Mouse (Mus musculus) megakaryocyte, embryonic 14.5 days (primary cell): ENCODE results near the gene Tdgf1. TPM values are rescaled to one million over a fixed set of nuclear protein-coding genes. Genes with fewer than 3 reads are reported as not detected.

Source experiments
- H3K27me3 ChIP-seq: replicated peaks from 2 replicates; pipeline ENCODE3; 2012; ENCODE audit warnings: inconsistent platforms
- H3K36me3 ChIP-seq: replicated peaks from 2 replicates; pipeline ENCODE3; 2012; ENCODE audit warnings: low read length, inconsistent platforms, mixed read lengths
- H3K4me1 ChIP-seq: 2 replicates; pipeline ENCODE4 v1.6.1; 2012; ENCODE audit warnings: inconsistent platforms
- H3K4me3 ChIP-seq: replicated peaks from 2 replicates; pipeline ENCODE3; 2012; ENCODE audit warnings: moderate library complexity, mild to moderate bottlenecking, inconsistent platforms
- H3K9me3 ChIP-seq: 2 replicates; pipeline ENCODE4 v1.6.1; 2012; ENCODE audit warnings: inconsistent platforms
- FLI1 ChIP-seq: IDR thresholded peaks from 2 replicates; pipeline ENCODE4 v1.6.1; 2012; ENCODE audit warnings: low read length, inconsistent platforms, mixed read lengths
- GATA1 ChIP-seq: IDR thresholded peaks from 3 replicates; pipeline ENCODE4 v1.6.1; 2012; ENCODE audit warnings: mixed read lengths, low read length, inconsistent platforms, borderline replicate concordance
- polyA plus RNA-seq: library from polyadenylated mRNA; stranded (reverse); fragments of >175 nt; gene quantifications from 2 replicates; pipeline ENCODE4 v1.2.3, GENCODE M21; 2012; ENCODE audit warnings: low replicate concordance; ENCODE audit not compliant: insufficient read depth

Tdgf1 gene
- polyA plus RNA-seq, 1 experiment: not detected

- no peaks in the 10 kb centered on the region for H3K36me3 ChIP-seq
- 0 out of 2 replicates have a peak, but pooled peaks cover 2% of the 10 kb centered on the region for H3K9me3 ChIP-seq
- no peak for TF ChIP-seq FLI1
- no peak for TF ChIP-seq GATA1
- H3K27me3 ChIP-seq: peaks cover 26% of the 10 kb centered on the region
- H3K4me1 ChIP-seq: peaks cover 36% of the 10 kb centered on the region
- H3K4me3 ChIP-seq: no peak overlapping the region
These were observed 1.9 kb upstream of the Tdgf1 start for GRCm38 (mm10) chr9:110947900-110948299.

DNA sequence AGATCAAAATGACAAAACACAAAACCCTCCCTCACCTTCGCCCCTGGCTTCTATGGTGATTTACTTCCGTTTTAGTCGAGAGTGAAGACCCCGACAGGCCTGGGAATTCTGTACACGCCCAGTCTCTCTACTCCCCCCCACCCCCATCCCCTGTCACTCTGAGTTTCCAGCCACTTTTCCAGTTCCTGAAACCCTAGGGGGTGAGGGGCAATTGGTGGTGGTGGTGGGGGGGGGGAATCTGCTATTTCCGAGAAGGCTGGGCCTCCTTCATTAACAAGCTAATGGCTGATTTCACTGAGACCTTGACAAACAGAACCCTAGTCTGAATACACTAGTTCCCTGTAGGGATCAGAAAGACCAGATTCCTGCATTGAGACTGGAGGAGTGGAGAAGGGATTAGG, 1.3 kb upstream of the Tdgf1 start:
- Histone ChIP-seq H3K27me3 (peaks cover 28% of the 10 kb centered on the region), H3K36me3 (no peaks in the 10 kb centered on the region), H3K9me3 (0 out of 2 replicates have a peak, but pooled peaks cover 2% of the 10 kb centered on the region), H3K4me3 (no peak overlapping the region), H3K4me1 (peaks cover 30% of the 10 kb centered on the region)
- TF ChIP-seq FLI1: no peak
- no peak for TF ChIP-seq GATA1

GRCm38 (mm10) chr9:110946548-110947044, 638 bp upstream of the Tdgf1 start:
- no peak overlapping the region for H3K4me3 ChIP-seq
- H3K27me3 ChIP-seq: peaks cover 34% of the 10 kb centered on the region
- H3K4me1 ChIP-seq: peaks cover 23% of the 10 kb centered on the region
- H3K36me3 ChIP-seq: no peaks in the 10 kb centered on the region
- H3K9me3 ChIP-seq: 0 out of 2 replicates have a peak, but pooled peaks cover 2% of the 10 kb centered on the region
- no peak for TF ChIP-seq GATA1
- no peak for TF ChIP-seq FLI1

- TF ChIP-seq FLI1: no peak
- no peak for TF ChIP-seq GATA1
- no peaks in the 10 kb centered on the region for H3K36me3 ChIP-seq
- 0 out of 2 replicates have a peak, but pooled peaks cover 2% of the 10 kb centered on the region for H3K9me3 ChIP-seq
- peaks cover 38% of the 10 kb centered on the region for H3K27me3 ChIP-seq
- no peak overlapping the region for H3K4me3 ChIP-seq
- H3K4me1 ChIP-seq: peaks cover 15% of the 10 kb centered on the region
These were observed 615 bp downstream of the Tdgf1 start for GRCm38 (mm10) chr9:110945343-110945742.

DNA sequence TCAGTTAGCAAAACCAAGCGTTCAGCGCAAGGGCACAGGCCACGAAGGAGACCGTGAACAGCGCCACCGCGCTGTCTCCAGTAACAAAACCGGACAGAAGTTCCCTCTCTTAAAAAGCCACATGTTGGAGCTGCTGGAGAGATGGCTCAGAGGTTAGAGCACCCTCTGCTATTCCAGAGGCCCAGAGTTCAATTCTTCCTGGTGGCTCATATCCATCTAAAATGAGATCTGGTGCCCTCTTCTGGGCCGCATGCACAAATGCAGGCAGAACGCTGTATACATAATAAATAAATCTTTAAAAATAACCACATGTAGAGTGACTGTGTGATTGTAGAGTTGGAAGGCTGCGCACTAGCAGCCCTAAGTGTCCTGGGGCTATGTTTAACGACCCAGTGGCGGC, 1.7 kb downstream of the Tdgf1 start:
- H3K9me3 ChIP-seq: no peaks in the 10 kb centered on the region
- H3K4me3 ChIP-seq: no peak overlapping the region
- no peaks in the 10 kb centered on the region for H3K36me3 ChIP-seq
- H3K27me3 ChIP-seq: peaks cover 38% of the 10 kb centered on the region
- peaks cover 13% of the 10 kb centered on the region for H3K4me1 ChIP-seq
- TF ChIP-seq FLI1: no peak
- no peak for TF ChIP-seq GATA1

DNA sequence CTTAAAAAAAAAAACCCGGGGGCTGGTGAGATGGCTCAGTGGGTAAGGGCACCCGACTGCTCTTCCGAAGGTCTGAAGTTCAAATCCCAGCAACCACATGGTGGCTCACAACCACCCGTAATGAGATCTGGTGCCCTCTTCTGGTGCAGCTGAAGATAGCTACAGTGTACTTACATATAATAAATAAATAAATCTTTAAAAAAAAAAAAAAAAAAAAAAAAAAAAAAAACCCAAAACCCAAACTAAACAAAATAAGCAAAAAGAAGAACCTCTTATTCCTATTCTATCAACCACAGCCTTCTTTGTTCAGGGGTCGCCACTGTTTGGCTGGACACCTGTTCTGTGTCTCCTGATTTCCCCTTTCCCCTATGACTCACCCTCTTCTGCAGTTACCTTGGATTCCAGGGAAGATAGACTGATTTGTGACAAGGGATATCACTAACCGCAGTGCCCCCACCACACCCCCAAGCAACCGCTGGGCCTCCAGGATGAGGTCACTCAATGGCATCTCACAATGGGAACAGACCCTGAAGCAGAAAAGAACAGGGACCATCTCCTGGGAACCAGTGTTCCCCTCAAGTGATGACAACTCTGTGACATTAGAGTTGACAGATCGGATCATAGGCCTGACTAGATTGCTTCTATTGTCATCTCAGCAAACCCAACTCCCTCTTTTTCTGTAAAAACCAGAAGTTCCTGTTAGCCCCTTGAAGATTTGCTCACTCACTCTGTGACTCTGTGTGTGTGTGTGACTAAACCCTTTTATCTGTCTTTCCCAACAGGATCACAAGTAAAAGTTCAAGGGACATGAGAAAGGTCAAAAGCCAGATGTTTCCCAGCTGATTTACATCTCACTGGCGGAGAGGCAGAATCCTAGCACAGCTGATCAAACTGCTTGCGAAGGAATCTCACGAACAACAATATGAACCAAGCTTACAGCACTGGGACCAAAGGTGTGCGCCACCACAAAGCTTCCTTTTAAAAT, 8.2 kb downstream of the Tdgf1 start:
- H3K4me3 ChIP-seq: no peak overlapping the region
- H3K36me3 ChIP-seq: no peaks in the 10 kb centered on the region
- H3K27me3 ChIP-seq: peaks cover 39% of the 10 kb centered on the region
- H3K9me3 ChIP-seq: no peaks in the 10 kb centered on the region
- no peaks in the 10 kb centered on the region for H3K4me1 ChIP-seq
- TF ChIP-seq FLI1 (no peak), GATA1 (no peak)

GRCm38 (mm10) chr9:110935941-110936340, 10.0 kb downstream of the Tdgf1 start:
- Histone ChIP-seq H3K4me3 (no peak overlapping the region), H3K4me1 (no peaks in the 10 kb centered on the region), H3K27me3 (peaks cover 26% of the 10 kb centered on the region), H3K36me3 (no peaks in the 10 kb centered on the region), H3K9me3 (no peaks in the 10 kb centered on the region)
- TF ChIP-seq GATA1: no peak
- no peak for TF ChIP-seq FLI1

- no peaks in the 10 kb centered on the region for H3K9me3 ChIP-seq
- no peak for TF ChIP-seq FLI1
- no peak for TF ChIP-seq GATA1
- no peaks in the 10 kb centered on the region for H3K36me3 ChIP-seq
- no peak overlapping the region for H3K4me3 ChIP-seq
- H3K27me3 ChIP-seq: peaks cover 35% of the 10 kb centered on the region
- H3K4me1 ChIP-seq: no peaks in the 10 kb centered on the region
These were observed 12.0 kb downstream of the Tdgf1 start for GRCm38 (mm10) chr9:110933850-110934437.

- Histone ChIP-seq H3K4me3 (no peak overlapping the region), H3K36me3 (no peaks in the 10 kb centered on the region), H3K4me1 (no peaks in the 10 kb centered on the region), H3K9me3 (no peaks in the 10 kb centered on the region), H3K27me3 (peaks cover 46% of the 10 kb centered on the region)
- TF ChIP-seq GATA1 (no peak), FLI1 (no peak)
These were observed 14.4 kb downstream of the Tdgf1 start for GRCm38 (mm10) chr9:110931573-110931972.

DNA sequence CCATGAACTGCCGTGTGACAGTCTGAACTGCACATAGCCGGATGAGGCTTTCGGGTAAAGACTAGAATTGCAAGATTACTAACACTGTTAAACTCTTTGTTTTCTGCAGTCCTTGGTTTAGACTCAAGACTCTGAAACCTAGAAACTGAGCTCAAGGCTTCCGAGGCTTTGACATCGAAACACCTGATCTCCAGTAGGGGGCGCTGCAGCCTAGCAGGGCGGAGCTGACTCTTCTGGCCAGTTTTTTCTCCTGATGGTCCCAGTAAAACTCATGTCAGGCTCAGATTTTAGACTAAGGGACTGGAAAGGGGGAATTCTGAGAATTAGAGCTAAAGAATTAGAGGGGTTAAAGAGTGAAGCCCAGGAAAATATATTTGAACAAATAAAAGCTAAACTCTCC, 23.2 kb downstream of the Tdgf1 start:
- Histone ChIP-seq H3K36me3 (no peaks in the 10 kb centered on the region), H3K27me3 (peaks cover 30% of the 10 kb centered on the region), H3K4me1 (peaks cover 9% of the 10 kb centered on the region), H3K9me3 (no peaks in the 10 kb centered on the region), H3K4me3 (no peak overlapping the region)
- TF ChIP-seq GATA1: no peak
- no peak for TF ChIP-seq FLI1
